Mouse (Mus musculus) skeletal muscle tissue, adult 2 months (tissue): Measurements from ENCODE around the gene Zdhhc18.
A peak's percentile ranks its signal among the peaks of the same experiment; 100 is the strongest.

Experiments used
- DNase-seq: peaks from one replicate; pipeline ENCODE4 v3.0.0-alpha.2; 2012; ENCODE audit warnings: low read depth, low spot score

The Zdhhc18 gene

DNA sequence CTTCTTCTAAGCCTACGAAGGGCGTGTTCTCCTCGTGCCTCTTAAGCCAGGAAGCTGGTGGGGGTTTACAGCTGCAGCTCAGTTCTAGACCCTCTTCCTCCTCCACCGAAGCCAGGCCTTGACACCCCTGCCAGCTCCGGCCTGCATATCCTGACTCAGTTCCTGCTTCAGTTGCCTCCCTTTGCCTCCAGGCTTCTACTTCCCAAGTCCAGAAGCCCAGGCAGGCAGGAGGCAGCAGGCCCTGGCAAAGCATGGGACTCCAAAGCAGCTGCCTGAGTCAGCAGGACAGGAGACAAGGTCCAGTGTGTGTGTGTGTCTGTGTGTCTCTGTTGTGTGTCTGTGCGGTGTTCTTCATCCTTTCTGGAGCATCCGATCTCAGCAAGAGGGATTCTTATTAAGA lies 45.8 kb downstream of the Zdhhc18 start:
- DNase-seq: no peak

DNA sequence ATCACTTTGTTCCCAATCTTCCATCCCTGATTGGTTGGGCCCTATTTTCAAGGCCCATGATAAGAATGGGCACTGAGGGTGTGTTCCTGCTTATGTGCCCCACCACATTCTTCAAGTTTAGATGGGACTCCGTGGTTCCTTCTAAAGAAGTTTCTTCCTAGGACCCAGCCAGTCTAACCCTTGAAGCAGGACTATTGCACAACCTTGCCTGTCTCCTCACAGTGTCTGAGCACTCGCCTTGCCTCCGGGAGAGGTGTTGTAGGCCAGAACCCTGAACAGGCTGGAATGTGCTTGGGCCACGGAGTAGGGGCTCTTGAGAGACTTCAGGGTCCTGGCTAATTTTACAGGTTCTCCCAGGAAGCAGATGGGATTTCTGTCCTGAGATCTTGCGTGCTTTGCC lies 46.9 kb downstream of the Zdhhc18 start:
- DNase-seq: no peak

DNA sequence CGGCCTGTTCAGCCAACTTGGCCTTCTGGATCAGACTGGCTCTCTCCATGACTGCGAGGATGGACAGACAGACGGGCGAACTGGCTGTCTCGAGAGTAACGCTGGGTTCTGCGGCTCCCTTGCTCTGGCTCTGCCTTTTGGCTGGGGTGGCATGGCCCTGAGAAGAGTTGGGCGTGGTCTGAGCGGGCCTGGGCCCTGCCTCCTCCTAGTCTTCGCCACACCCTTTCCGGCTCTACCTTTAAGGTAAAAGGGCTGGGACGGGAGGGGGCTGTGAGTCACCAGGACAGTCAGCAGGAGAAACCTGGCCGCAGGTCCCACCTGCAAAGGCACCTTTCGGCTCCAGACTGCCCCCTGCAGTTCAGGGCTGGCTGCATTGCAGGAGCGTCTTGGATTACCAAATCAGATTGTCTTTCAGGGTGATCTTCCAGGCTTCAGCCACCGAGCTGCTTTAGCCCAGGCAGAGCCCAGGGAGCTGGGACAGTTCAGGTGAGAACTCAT lies 48.2 kb downstream of the Zdhhc18 start, which contains the start of gene Sfn:
Gene Sfn, minus strand, starts transcription at position 448 of the 498 bp plus-strand sequence.
- DNase-seq: no peak

- no peak for DNase-seq
These were observed 49.6 kb downstream of the Zdhhc18 start for GRCm38 (mm10) chr4:133600306-133600705.

- DNase-seq: peak; percentile 85
These were observed 50.3 kb downstream of the Zdhhc18 start for GRCm38 (mm10) chr4:133599571-133600073.

- no peak for DNase-seq
These were observed 50.8 kb downstream of the Zdhhc18 start for GRCm38 (mm10) chr4:133599116-133599515.

GRCm38 (mm10) chr4:133598616-133599015 lies 51.3 kb downstream of the Zdhhc18 start:
- DNase-seq: no peak

- DNase-seq: no peak
These were observed 53.9 kb downstream of the Zdhhc18 start for GRCm38 (mm10) chr4:133596084-133596483.

GRCm38 (mm10) chr4:133595538-133595937 lies 54.4 kb downstream of the Zdhhc18 start:
- no peak for DNase-seq

DNA sequence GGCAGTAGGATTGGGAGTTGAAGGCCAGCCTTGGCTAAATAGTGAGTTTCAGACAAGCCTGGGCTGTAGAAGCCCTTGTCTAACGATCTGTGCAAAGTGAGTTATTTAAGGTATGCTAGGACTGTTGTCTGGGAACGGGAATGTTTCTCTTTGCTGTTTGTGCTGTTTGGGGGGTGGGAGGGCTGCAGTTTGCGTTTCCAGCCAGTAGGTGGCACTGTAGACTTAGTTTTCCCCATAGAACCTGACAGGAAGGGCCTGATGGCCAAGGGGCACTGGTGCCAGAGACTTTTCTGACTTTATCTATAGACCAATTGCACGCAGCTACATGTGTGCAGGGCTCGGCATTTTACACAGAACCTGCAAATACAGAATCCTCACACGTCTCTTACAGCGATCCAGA lies 57.4 kb downstream of the Zdhhc18 start:
- peak; percentile 60 for DNase-seq

DNA sequence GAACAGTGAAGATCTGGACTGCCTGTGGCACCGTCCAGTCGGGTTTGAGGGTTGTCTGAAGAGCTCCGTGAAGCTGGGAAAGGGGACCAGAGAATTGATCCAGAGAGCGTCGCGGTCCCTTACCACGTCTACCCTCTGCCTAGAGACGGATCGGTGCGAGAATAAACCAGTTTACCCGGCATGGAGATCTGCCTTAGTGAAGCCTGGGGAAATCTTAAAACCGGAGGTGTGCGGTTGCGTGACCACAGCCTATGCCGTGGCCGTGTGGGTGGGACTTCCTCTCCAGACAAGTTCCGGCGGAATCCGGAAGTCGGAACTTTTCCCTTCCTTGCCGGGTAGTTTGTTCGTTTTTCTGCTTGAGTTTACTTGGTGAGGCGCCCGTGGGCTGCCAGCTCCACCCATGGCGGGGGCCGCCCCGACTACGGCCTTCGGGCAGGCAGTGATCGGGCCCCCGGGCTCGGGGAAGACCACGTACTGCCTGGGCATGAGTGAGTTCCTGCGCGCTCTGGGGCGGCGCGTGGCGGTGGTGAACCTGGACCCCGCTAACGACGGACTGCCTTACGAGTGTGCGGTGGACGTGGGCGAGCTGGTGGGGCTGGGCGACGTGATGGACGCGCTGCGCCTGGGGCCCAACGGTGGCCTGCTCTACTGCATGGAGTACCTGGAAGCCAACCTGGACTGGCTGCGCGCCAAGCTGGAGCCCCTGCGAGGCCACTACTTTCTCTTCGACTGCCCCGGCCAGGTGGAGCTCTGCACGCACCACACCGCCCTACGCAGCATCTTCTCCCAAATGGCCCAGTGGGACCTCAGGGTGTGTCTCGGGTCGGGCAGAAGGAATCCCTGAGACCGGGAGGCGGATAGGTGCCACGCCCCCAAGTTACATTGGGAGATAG lies 65.6 kb downstream of the Zdhhc18 start, which contains the start of gene Gpn2:
Gene Gpn2, plus strand, starts transcription at position 304 of the 893 bp plus-strand sequence.
- peak; percentile 68 for DNase-seq

DNA sequence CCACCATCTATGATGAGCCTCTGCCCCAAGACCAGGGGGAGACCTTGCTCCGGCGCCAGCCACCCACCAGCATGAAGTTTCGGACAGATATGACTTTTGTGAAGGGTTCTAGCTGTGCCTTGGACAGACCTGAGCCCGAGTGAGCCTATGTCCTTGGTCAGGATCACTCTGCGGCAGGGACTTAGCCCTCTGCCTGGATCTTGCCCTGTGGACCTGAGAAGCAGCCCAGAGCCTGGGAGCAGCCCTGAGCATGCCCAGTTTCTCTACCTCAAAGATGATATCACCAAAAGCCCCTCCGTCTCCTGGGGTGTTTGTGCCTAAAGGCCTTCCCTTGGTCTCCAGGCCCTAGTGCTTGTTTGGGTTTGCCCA lies 66.3 kb downstream of the Zdhhc18 start:
- DNase-seq: no peak

DNA sequence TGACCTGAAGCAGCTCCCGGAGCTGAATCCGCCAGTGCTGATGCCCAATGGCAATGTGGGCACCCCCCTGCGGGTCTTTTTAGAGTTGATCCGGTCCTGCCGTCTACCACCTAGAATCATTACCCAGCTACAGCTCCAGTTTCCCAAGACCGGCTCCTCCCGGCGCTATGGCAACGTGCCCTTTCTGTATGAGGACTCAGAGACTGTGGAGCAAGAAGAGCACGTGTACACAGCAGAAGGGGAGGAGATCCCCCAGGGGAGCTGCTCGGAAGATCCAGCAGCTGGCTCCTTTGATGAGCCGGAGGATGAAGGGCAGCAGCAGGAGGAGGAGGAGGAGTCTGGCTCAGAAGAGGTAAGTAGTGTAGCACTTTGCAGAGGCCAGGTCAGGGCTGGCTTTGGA lies 72.0 kb downstream of the Zdhhc18 start:
- no peak for DNase-seq

DNA sequence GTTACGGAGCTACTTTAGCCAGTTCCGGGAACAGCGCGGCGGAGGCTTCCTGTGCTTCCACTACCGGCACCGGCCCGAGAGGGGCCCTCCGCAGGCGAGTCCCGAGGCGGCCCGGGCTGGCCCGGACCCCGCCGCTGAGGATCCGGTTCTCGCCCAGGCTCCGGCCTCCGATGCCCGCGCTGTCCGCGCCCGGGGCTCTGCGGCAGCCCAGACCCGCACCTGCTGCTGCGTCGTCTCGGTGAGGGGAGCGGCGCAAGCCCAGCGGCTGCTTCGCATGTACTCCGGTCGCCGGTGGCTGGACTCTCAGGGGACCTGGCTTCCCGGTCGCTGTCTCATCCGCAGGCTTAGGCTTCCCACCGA lies 75.1 kb downstream of the Zdhhc18 start:
- DNase-seq: no peak

DNA sequence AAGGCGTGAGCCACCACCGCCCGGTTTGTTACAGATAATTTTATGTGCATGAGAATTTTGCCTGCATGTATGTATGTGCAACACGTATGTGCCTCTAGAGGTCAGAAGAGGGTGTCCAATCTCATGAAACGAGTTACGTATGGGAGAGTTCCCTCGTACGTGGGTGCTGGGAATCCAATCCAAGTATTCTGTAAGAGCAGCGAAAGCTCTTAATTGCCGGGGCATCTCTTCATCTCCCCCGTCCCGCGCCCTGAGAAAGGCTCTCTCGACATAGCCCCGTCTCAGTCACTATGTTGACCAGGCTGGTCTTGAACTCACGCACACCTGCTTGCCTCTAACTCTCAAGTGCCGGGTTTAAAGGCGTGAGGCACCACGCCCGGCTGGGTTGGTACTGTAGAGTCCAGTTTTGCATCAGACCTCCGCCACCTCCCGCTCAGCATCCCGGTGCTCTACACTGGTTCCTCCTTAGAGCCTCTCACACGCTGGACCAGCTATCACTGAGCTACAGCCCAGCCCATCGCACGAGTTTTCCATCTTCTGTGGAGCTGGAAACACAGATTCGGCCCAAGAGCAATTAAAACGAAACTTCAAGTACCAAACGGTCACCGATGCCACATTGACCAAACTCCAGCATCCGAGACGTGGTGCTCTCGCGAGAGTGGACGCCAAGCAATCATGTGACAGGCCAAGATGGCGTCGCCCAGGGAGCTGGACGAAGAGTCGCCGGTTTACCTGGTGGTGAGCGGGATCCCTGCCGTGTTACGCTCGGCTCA lies 75.7 kb downstream of the Zdhhc18 start, which contains the start of gene Gpatch3:
Gene Gpatch3, plus strand, starts transcription at position 676 of the 773 bp plus-strand sequence.
- peak; percentile 86 for DNase-seq

DNA sequence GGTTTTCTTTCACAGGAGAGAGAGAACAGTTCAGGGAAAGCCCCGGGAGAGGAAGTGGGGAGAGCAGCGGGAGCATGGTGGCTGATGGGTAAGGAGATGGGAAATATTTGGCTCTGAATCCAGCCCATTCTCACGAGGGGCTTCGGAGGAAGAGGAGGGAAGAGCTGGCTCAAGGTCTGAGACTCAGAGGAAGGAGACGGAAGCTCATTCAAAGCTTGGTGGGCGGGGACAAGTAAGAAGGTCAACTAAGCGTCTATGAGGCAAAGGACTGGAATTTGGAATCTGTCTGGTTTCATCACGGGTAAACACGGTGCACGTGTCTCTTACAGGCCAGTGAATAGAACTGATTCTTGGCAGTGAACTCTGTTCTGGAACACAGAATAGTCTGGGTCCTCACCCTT lies 79.9 kb downstream of the Zdhhc18 start:
- DNase-seq: no peak

- DNase-seq: no peak
These were observed 80.5 kb downstream of the Zdhhc18 start for GRCm38 (mm10) chr4:133569291-133570065.

DNA sequence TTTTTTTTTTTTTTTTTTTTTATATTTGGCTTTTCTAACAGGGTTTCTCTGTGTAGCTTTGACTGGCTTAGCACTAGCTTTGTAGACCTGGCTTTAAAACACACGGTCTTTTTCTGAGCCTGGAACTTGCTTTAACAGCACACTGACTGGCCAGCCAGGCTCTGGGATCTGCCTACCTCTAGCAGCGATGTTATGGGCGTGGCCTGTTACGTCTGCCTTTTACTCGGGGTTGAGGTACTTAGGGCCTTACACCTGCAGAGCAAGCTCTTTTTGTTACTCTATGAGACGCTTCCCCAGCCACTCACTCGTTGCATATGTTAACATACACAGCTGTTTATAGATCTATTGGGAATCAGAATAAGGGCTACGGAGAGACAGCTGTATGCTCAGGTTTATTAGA lies 82.7 kb downstream of the Zdhhc18 start:
- DNase-seq: no peak

DNA sequence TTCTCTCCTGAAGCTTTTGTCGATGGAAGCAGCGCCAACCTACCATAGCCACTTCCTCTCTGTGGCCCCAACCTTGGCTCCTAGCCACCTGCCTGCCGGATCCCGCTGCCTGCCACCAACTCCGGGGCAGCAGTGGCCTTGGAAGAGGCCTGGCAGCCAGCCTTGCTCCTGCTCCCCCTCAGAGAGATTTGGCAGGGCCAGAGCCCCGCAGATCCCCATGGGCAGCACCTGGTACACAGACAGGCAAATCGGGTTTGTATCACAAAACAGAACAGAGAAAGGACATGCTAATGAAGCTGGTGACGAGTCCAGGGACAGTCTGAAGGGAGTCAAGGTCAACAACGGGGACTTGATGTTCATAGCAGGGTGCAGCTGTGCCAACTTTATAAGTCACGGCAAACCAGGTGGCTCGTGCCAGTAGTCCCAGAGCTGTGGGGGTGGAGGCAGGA lies 86.8 kb downstream of the Zdhhc18 start:
- DNase-seq: no peak

DNA sequence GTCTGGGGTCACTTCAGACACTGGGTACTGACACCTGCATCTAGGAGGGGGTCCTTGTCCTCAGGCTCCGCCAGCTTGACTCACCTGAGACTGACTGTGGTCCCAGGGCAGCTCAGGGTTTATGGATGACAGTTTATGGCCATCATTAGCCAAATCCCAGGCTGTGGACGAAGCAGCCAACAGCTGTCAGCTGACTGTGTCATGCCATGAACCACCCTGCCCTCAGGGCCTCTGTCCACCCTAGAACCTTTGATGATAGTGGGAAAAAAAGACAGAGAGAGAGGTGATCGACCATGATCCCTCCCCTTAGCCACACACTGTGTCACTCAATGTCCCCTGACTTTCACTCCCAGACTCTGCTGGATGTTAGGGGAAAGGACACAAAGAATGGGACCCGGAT lies 88.3 kb downstream of the Zdhhc18 start:
- DNase-seq: no peak

- no peak for DNase-seq
These were observed 90.1 kb downstream of the Zdhhc18 start for GRCm38 (mm10) chr4:133559846-133560245.
